Mouse (Mus musculus) erythroblast, adult 5-6 weeks (primary cell): ENCODE results near the gene Bahd1. TPM values are rescaled to one million over a fixed set of nuclear protein-coding genes. Genes with fewer than 3 reads are reported as not detected.

Experiments
- ATAC-seq: replicated peaks from 2 replicates; pipeline ENCODE4 v1.8.0; 2016; ENCODE audit warnings: moderate number of reproducible peaks, mild to moderate bottlenecking, moderate TSS enrichment, inconsistent platforms; ENCODE audit not compliant: poor library complexity, low FRiP score, severe bottlenecking
- total RNA-seq, 2 experiments: library from RNA; stranded (forward) in 1 of 2; stranded (reverse) in 1 of 2; fragments of 150-400 nt in 1 of 2; fragments of 200-764, 138-1000 nt in 1 of 2; gene quantifications; 2 replicates each; pipeline versions ENCODE4 v1.2.3 to v1.2.4; 2015 to 2017; ENCODE audit warnings: low replicate concordance in 2 of 2

The Bahd1 gene
- total RNA-seq (2015; ENCODE audit: low replicate concordance) (1.3 and 2.3 TPM in 2 replicates), total RNA-seq (2017; ENCODE audit: low replicate concordance) (3.2 and 4.3 TPM in 2 replicates)

- ATAC-seq: no peak
Observed at GRCm38 (mm10) chr2:118899981-118900825, at the start of gene Bahd1. Gene Bahd1, plus strand, starts transcription at chr2:118900377.

- ATAC-seq: no peak
Observed at GRCm38 (mm10) chr2:118851756-118852155, 48.4 kb upstream of the Bahd1 start.

DNA sequence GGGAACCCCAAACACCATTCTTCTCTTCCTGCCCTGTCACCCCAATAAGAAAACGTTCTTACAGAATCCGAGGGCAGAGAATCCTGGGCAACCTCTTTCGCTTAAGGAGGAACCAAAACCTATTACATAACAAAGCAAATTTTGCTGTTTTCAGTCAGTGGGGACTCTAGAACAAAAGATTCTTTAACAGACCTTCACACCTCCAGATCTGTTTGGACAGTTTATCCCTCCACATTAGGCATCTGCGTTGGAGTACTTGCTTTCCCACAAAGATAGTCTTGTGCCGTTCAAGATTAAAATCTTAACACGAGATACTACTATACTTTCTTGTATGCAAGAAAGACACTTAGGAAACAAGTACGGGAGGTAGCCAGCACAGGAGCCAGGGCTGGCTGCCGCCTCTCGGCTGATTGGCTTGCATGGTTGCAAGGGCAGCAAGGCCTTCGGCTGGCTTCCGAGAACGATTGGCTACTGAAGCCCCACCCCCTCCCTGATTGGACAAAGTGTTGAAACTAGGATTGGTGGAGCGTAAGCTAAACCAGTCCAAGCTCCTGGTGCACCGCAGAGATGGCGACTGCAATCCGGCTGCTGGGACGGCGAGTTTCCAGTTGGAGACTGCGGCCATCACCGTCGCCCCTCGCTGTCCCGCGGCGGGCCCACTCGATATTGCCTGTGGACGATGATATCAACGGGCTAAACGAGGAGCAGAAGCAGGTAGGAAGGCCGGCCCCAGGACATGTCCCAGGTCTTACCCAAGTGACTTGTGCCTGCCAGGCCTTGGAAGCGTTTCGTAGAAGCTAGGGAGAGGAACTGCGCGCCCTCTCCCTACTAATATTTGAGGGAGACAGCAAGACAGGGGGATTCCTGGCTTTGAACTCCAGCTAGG, 38.5 kb upstream of the Bahd1 start, which contains the start of gene Ivd:
Gene Ivd (plus strand): TSS at position 501 of the 886 bp plus-strand sequence.
- ATAC-seq: peak; percentile 100

DNA sequence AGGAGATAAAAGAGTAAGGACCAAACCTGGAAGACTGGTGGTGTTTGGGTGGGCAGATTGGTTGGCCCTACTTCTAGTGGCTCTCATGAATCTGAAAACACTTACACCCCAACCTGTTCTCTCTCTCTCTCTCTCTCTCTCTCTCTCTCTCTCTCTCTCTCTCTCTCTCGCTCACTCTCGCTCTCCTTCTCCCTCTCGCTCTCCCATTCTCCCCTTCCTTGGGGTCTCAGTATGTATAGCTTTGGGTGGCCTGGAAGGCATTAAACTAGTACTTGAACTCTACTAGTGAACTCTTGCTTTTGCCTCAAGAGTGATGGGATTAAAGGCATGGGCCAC, 37.9 kb upstream of the Bahd1 start:
- ATAC-seq: no peak

DNA sequence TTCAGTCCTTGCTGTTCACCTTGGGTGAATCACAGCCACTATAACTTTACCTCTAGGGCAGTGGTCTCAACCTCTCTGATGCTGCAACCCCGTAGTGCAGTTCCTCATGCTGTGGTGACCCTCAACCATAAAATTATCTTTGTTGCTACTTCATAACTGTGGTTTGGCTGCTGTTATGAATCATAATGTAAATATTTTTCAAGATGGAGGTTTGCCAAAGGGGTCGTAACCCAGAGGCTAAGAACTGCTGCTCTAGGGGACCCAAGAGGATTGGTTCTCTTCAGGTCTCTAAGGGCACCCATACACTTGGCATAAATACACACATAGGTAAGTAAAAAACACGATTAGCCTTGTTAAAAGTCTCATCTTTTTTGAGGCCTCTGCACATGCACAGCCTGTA, 29.6 kb upstream of the Bahd1 start:
- ATAC-seq: no peak

GRCm38 (mm10) chr2:118871032-118871431, 29.1 kb upstream of the Bahd1 start:
- no peak for ATAC-seq

- no peak for ATAC-seq
Observed at GRCm38 (mm10) chr2:118873018-118873417, 27.2 kb upstream of the Bahd1 start.

DNA sequence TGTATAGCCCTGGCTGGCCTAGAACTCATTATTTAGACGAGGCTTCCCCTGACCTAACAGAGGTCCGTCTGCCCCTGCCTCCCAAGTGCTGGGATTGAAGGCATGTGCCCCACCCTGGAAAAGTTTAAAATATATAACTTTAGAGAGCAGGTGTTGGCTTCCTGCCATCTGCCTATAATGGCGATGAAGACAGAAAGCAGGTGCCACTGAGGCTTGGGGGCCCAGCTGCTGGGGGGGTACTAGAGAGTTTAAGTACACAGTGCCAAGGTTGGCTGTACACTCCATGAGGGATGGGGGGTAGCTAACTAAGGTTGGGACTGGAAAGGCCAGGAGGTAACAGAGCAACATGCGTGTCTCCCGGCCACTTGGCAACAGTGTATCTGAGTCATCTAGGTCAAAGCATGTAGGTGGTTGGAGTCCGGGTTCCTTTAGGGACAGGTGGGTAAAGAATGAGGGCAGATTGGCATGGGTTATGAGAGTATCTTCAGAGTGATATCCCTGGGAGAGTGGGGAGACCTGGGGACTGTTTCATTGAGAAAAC, 26.2 kb upstream of the Bahd1 start:
- ATAC-seq: no peak

DNA sequence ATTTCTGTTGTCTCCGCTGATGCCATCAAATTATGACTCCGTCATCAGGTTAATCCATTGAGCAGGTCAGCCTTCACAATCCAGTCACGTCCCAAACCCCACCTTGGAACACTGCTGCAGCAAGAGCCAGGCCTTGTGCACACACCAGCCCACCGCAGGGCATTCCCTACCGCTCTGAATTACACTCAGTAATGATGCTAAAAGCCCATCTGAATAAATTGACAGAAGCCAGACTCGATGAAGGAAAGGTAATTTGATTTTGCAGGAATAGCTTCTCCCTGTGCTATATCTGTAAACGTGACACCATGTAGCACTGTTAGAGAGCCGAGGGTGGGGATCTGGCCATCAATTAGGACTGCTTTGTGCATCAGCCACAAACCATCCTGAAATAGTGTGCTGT, 24.9 kb upstream of the Bahd1 start:
- no peak for ATAC-seq

- ATAC-seq: no peak
Observed at GRCm38 (mm10) chr2:118876453-118876852, 23.7 kb upstream of the Bahd1 start.

- no peak for ATAC-seq
Observed at GRCm38 (mm10) chr2:118881019-118881418, 19.2 kb upstream of the Bahd1 start.

GRCm38 (mm10) chr2:118881956-118882355, 18.2 kb upstream of the Bahd1 start:
- no peak for ATAC-seq

DNA sequence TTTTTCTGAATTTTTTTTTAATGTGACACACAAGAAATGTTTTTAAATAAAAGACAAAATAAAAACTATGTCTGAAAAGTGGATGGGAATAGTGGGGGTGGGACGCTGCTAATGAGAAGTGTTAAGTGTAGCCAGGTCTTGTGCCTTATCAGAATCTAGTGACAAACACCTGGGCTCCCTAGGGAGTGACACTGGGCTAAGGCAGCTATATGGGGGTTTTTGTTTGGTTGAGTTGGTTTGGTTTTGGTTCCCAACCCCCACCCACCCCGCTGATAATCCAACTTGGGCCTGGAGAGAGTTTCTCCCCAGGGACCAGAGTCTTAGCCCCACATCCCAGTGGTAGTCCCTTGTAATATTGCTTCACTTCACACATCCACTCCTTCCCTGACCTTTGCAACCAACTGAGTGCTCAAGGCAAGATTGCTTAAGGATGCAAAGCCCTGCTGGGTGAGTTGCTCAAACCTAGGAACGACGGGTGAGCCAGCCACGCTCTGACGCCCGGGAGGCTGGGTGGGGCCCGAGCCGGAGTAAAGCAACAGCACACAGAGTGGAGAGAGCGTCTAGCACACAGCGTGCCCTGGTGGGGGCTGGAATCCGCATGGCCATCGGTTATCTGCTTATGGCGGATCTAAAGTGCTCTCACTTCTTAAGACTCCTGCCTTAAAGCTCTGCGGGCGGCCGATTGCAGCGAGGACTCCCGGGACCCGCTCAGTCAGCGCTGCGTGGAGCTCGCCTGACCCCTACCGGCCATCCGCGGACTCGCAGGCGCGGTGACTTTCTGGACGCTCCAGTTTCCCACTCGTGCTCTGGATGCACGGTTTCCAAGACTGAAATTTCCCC, 17.1 kb upstream of the Bahd1 start:
- ATAC-seq: peak; percentile 73

DNA sequence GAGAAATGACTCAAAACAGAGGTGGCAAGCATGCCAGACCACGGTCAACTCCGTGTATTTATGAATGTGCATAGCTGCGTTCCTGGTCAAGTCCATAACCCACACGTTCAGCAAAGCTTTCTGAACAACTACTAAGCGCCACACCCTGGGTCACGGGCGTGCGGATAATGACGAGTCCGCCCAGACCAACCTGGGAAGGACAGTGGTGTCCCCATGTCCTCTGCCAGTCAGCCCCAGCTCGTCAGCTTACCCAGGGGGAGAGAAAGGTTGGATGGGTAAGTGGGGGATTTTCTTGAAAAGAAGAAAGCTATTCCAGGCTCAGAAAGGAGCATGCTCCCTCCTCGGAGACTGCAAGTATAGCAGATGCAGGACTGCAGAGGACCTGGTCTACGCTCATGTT, 12.7 kb upstream of the Bahd1 start:
- ATAC-seq: peak; percentile 46

DNA sequence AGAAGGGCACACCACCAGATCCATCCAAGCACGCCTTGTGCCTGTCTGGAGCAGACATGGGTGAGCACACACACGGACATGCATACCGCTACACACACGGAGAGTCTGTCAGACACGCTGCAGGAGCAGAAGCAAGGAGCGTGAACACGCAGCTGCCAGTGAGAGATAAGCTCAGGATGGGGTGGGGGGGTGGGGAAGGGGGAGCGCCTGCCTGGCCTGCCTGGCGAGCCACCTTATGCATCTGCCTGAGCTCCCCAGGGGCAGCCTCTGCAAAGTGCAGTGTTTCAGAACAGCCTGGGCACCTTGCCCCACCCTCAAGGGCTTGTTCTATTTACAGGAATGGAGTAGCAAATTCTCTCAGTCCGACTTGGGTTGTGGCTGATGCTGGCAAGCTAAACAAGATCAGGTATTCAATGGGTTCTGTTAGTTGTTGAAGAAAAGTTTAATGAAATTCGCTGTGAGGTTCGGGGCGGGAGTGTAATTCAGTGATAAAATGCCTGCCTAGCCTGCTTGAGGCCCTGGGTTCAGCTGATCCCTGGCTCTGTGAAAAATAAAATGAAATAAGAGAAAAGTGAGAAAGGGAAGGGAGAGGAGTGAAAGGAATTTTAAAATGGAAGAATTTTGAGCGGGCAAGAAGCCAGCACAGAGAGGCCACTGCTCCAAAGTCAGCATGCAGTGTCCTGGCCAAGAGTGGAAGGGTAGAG, 12.2 kb upstream of the Bahd1 start:
- peak; percentile 74 for ATAC-seq

DNA sequence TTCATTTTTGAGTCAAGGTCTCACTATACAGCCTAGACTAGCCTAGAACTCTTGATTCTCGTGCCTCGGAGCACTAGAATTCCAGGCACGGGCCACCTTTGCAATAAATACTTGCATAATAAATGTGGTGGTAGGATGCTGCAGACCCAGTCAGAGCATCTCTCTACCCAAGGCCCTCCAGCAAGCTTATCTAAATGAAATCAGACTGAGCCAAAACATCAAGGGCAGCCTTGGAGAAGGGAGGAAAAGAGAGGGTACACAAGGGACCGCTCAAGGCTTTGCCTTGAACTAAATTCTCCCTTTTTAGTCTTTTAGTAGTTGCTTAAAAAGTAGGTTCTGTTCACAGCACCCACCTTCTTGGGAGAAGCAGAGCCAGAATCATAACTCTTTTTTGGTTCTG, 9.0 kb upstream of the Bahd1 start:
- no peak for ATAC-seq

GRCm38 (mm10) chr2:118895990-118896913, 3.9 kb upstream of the Bahd1 start:
- no peak for ATAC-seq

- no peak for ATAC-seq
Observed at GRCm38 (mm10) chr2:118896914-118897291, 3.3 kb upstream of the Bahd1 start.
